Mouse (Mus musculus) MEL (cell line): ENCODE data around the gene Pitpnc1. TPM values are rescaled to one million over a fixed set of nuclear protein-coding genes. Genes with fewer than 3 reads are reported as not detected.
"Not testable (repeated sequence)": the region's sequence is repeated elsewhere in the genome, so short reads cannot be mapped to it uniquely, and the experiment has no call there.

Experiments
- DNase-seq: peaks from one replicate; pipeline ENCODE4 v3.0.0; 2011; ENCODE audit warnings: low read depth, low spot score
- H3K27ac ChIP-seq: 2 replicates; pipeline ENCODE4 v1.5.1; 2012; ENCODE audit warnings: low read depth, mild to moderate bottlenecking, control low read depth, low read length, moderate library complexity; ENCODE audit not compliant: control insufficient read depth
- H3K27me3 ChIP-seq, 2 experiments: fragments of 150-350 bp in 1 of 2; sonication (generic) in 1 of 2; 2 replicates each; pipeline ENCODE4 v1.6.1; 2012; ENCODE audit warnings: low read length in 2 of 2, mild to moderate bottlenecking in 2 of 2, improper control_type of control experiment in 1 of 2, moderate library complexity in 1 of 2; ENCODE audit not compliant: insufficient read depth in 2 of 2, control insufficient read depth in 1 of 2
- H3K36me3 ChIP-seq, 2 experiments: 2 replicates each; pipeline ENCODE4 v1.6.1; 2012 to 2014; ENCODE audit warnings: low read length in 2 of 2, improper control_type of control experiment in 1 of 2, inconsistent platforms in 1 of 2, mild to moderate bottlenecking in 1 of 2; ENCODE audit not compliant: insufficient read depth in 2 of 2, control insufficient read depth in 1 of 2
- H3K4me1 ChIP-seq, 2 experiments: fragments of 150-350 bp in 1 of 2; sonication (generic) in 1 of 2; 2 replicates each; pipeline ENCODE4 v1.6.1; 2012; ENCODE audit warnings: low read length in 2 of 2, improper control_type of control experiment in 1 of 2, mild to moderate bottlenecking in 1 of 2; ENCODE audit not compliant: insufficient read depth in 2 of 2, control insufficient read depth in 1 of 2
- H3K4me3 ChIP-seq, 2 experiments: fragments of 150-350 bp in 1 of 2; sonication (generic) in 1 of 2; 2 replicates each; pipeline ENCODE4 v1.5.1; 2012; ENCODE audit warnings: low read depth in 2 of 2, low read length in 2 of 2, mild to moderate bottlenecking in 2 of 2, moderate library complexity in 2 of 2, control low read depth in 1 of 2, improper control_type of control experiment in 1 of 2; ENCODE audit not compliant: control insufficient read depth in 1 of 2, insufficient read depth in 1 of 2
- H3K79me2 ChIP-seq: 2 replicates; pipeline ENCODE4 v1.6.1; 2012; ENCODE audit warnings: mild to moderate bottlenecking, low read length, moderate library complexity; ENCODE audit not compliant: control insufficient read depth, poor library complexity, insufficient read depth
- H3K9ac ChIP-seq: 2 replicates; pipeline ENCODE4 v1.6.1; 2012; ENCODE audit warnings: low read depth, mild to moderate bottlenecking, control low read depth, low read length, moderate library complexity; ENCODE audit not compliant: control insufficient read depth, poor library complexity, severe bottlenecking
- H3K9me3 ChIP-seq: fragments of 150-350 bp; sonication (generic); replicated peaks from 2 replicates; pipeline ENCODE4 v1.6.1; 2012; ENCODE audit warnings: mild to moderate bottlenecking, low read length, improper control_type of control experiment, moderate library complexity; ENCODE audit not compliant: insufficient read depth
- CHD1 ChIP-seq: IDR thresholded peaks from 2 replicates; pipeline ENCODE4 v1.6.1; 2012; ENCODE audit warnings: low read depth, mild to moderate bottlenecking, inconsistent platforms, low read length, improper control_type of control experiment
- CTCF ChIP-seq, 3 experiments: IDR thresholded peaks in 2 of 3; conservative IDR thresholded peaks in 1 of 3; 2 replicates each; pipeline ENCODE4 v1.5.1; 2011 to 2012; ENCODE audit warnings: low read length in 3 of 3, low read depth in 2 of 3, mild to moderate bottlenecking in 2 of 3, improper control_type of control experiment in 1 of 3, inconsistent platforms in 1 of 3, mixed read lengths in 1 of 3, moderate library complexity in 1 of 3; ENCODE audit not compliant: control insufficient read depth in 1 of 3, insufficient read depth in 1 of 3, poor library complexity in 1 of 3, severe bottlenecking in 1 of 3
- EP300 ChIP-seq, 2 experiments: IDR thresholded peaks; 2 replicates each; pipeline ENCODE4 v1.6.1; 2011; ENCODE audit warnings: improper control_type of control experiment in 2 of 2, low read length in 2 of 2, low read depth in 1 of 2, mild to moderate bottlenecking in 1 of 2
- GABPA ChIP-seq: IDR thresholded peaks from 2 replicates; pipeline ENCODE4 v1.6.1; 2012; ENCODE audit warnings: low read depth, mild to moderate bottlenecking, inconsistent platforms, low read length, improper control_type of control experiment, moderate library complexity
- GATA1 ChIP-seq: IDR thresholded peaks from 2 replicates; pipeline ENCODE4 v1.6.1; 2011; ENCODE audit warnings: low read depth, low read length, improper control_type of control experiment
- JUND ChIP-seq: IDR thresholded peaks from 2 replicates; pipeline ENCODE4 v1.6.1; 2011; ENCODE audit warnings: low read depth, mild to moderate bottlenecking, improper control_type of control experiment, low read length
- KAT2A ChIP-seq: conservative IDR thresholded peaks from 2 replicates; pipeline ENCODE4 v1.6.1; 2012; ENCODE audit warnings: low read depth, low read length, improper control_type of control experiment, inconsistent platforms
- MAFK ChIP-seq: IDR thresholded peaks from 2 replicates; pipeline ENCODE4 v1.6.1; 2011; ENCODE audit warnings: low read depth, mild to moderate bottlenecking, low read length, improper control_type of control experiment, borderline replicate concordance
- MYB ChIP-seq: IDR thresholded peaks from 2 replicates; pipeline ENCODE4 v1.6.1; 2011; ENCODE audit warnings: mild to moderate bottlenecking, low read depth, low read length, improper control_type of control experiment
- NELFE ChIP-seq: IDR thresholded peaks from 2 replicates; pipeline ENCODE4 v1.6.1; 2011; ENCODE audit warnings: low read depth, low read length, improper control_type of control experiment
- POLR2A ChIP-seq, 2 experiments: IDR thresholded peaks; 2 replicates each; pipeline ENCODE4 v1.6.1; 2011 to 2012; ENCODE audit warnings: low read length in 2 of 2, mild to moderate bottlenecking in 2 of 2, control low read depth in 1 of 2, improper control_type of control experiment in 1 of 2, low read depth in 1 of 2, moderate library complexity in 1 of 2; ENCODE audit not compliant: control insufficient read depth in 1 of 2, insufficient read depth in 1 of 2, poor library complexity in 1 of 2
- POLR2AphosphoS2 ChIP-seq: IDR thresholded peaks from 2 replicates; pipeline ENCODE4 v1.6.1; 2011; ENCODE audit warnings: low read length, improper control_type of control experiment
- RAD21 ChIP-seq: IDR thresholded peaks from 2 replicates; pipeline ENCODE4 v1.6.1; 2011; ENCODE audit warnings: mild to moderate bottlenecking, low read depth, low read length, improper control_type of control experiment
- SMC3 ChIP-seq: IDR thresholded peaks from 2 replicates; pipeline ENCODE4 v1.6.1; 2011; ENCODE audit warnings: low read depth, low read length, improper control_type of control experiment
- TAL1 ChIP-seq: IDR thresholded peaks from 2 replicates; pipeline ENCODE4 v1.6.1; 2012; ENCODE audit warnings: mild to moderate bottlenecking, inconsistent platforms, low read length, moderate library complexity, mixed read lengths
- TCF12 ChIP-seq: IDR thresholded peaks from 2 replicates; pipeline ENCODE4 v1.6.1; 2014; ENCODE audit warnings: low read depth, mild to moderate bottlenecking, inconsistent platforms, low read length, improper control_type of control experiment, moderate library complexity
- UBTF ChIP-seq: IDR thresholded peaks from 2 replicates; pipeline ENCODE4 v1.6.1; 2012; ENCODE audit warnings: low read depth, mild to moderate bottlenecking, inconsistent platforms, low read length, improper control_type of control experiment, moderate library complexity, borderline replicate concordance; ENCODE audit not compliant: insufficient read depth
- USF1 ChIP-seq: IDR thresholded peaks from 2 replicates; pipeline ENCODE4 v1.6.1; 2014; ENCODE audit warnings: low read depth, mild to moderate bottlenecking, inconsistent platforms, low read length, improper control_type of control experiment, moderate library complexity
- ZC3H11A ChIP-seq: IDR thresholded peaks from 2 replicates; pipeline ENCODE4 v1.6.1; 2012; ENCODE audit warnings: low read depth, mild to moderate bottlenecking, inconsistent platforms, low read length, improper control_type of control experiment
- ZNF384 ChIP-seq: IDR thresholded peaks from 2 replicates; pipeline ENCODE4 v1.6.1; 2012; ENCODE audit warnings: low read depth, mild to moderate bottlenecking, inconsistent platforms, low read length, improper control_type of control experiment
- polyA plus RNA-seq, 2 experiments: library from polyadenylated mRNA; stranded (reverse) in 1 of 2; unstranded in 1 of 2; fragments of >175 nt in 1 of 2; fragments of >200 nt in 1 of 2; gene quantifications; 2 replicates each; pipeline versions ENCODE4 v1.2.1 to v1.2.4; 2012; ENCODE audit warnings: low replicate concordance in 2 of 2, low read depth in 1 of 2; ENCODE audit not compliant: insufficient read length in 2 of 2, insufficient read depth in 1 of 2, missing spikeins in 1 of 2
- total RNA-seq: library from RNA; depleted of rRNA; stranded (reverse); fragments of 300-350 nt; gene quantifications from 2 replicates; pipeline ENCODE4 v1.2.3, GENCODE M21; 2012

The Pitpnc1 gene
- total and polyA plus RNA-seq, 3 experiments: 19.3 to 25.3 TPM; not detected in 1

DNA sequence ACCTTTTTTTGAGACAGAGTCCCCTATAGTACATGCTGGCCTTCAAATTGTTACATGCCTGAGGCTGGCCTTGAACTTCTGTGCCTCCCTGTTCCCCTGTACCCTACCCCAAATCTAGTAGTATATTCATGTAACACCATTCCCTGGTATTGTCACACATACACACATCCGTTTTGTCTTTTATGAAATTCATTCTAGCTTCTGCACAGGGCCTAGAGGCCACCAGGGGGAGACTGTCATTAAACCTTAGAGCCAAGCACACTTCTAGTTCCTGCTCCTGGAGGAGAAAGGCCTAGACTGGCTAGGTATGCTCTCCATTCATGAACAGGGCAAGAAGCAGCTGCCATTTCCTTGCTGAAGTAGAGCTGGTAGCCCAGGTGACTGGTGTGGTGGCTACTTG, 35.8 kb upstream of the Pitpnc1 start (continued):
- no peak for TF ChIP-seq USF1
- peak; percentile 69 for TF ChIP-seq ZNF384
- TF ChIP-seq KAT2A: no peak; the same call in 1 of the 2 replicates
- TF ChIP-seq MAFK: peak; percentile 59; the same call in 1 of the 2 replicates
- peak; percentile 43 for TF ChIP-seq RAD21
- TF ChIP-seq ZC3H11A: no peak
- peak in 2 of 3 experiments; percentile 55 to 68; a peak in 5 of 6 replicates for TF ChIP-seq CTCF (IDR thresholded peaks at IDR 0.05 in 2 of 3, conservative IDR thresholded peaks at IDR 0.05 in 1 of 3; ENCODE audit: control insufficient read depth in 1 of 3, insufficient read depth in 1 of 3, low read depth in 2 of 3, low read length in 3 of 3, poor library complexity in 1 of 3, severe bottlenecking in 1 of 3)
- no peak for TF ChIP-seq GABPA
- TF ChIP-seq UBTF: no peak
- TF ChIP-seq POLR2A (IDR thresholded peaks at IDR 0.05; ENCODE audit: control insufficient read depth in 1 of 2, insufficient read depth in 1 of 2, low read depth in 1 of 2, low read length in 2 of 2, poor library complexity in 1 of 2): no peak
- no peak for TF ChIP-seq NELFE
- no peak for TF ChIP-seq TAL1
- TF ChIP-seq MYB: no peak
- no peak for TF ChIP-seq JUND
- no peak for TF ChIP-seq TCF12
- no peak for TF ChIP-seq GATA1
- TF ChIP-seq EP300 (IDR thresholded peaks at IDR 0.05; ENCODE audit: low read depth in 1 of 2, low read length in 2 of 2): no peak
- no peak for TF ChIP-seq POLR2AphosphoS2

DNA sequence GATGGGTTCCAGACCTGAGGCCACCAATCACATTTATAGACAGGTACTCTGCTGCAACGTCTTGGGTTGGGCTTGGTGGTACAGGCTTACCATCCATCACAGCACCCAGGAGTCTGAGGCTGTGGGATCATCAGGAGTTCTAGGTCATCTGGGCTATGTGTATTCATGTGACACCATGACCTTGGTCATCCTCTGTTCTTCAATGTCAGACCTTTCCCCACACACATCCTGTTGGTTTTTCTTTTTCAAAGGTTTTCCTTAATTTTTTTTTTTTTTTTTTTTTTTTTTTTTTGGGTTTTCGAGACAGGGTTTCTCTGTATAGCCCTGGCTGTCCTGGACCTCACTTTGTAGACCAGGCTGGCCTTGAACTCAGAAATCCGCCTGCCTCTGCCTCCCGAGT, 33.9 kb upstream of the Pitpnc1 start:
- TF ChIP-seq ZNF384: peak; percentile 67
- TF ChIP-seq, all 39 proteins: peak for 1; not testable (repeated sequence) for 38

DNA sequence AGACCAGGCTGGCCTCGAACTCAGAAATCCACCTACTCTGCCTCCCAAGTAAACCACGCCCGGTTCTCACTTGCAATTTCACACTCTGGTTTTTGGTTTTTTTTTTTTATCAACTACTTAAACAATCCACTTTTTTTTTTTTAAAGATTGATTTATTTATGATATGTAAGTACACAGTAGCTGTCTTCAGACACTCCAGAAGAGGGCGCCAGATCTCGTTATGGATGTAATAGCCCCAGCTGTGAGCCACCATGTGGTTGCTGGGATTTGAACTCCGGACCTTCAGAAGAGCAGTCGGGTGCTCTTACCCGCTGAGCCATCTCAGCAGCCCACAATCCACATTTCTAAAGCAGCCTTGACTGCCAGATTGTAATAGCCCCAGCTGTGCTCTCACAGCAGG, 32.3 kb upstream of the Pitpnc1 start:
- Histone ChIP-seq H3K9me3 (no peaks in the 10 kb centered on the region), H3K36me3 (peaks cover 0 to 3% of the 10 kb centered on the region in 2 experiments; a peak in 2 of 4 replicates), H3K9ac (no peak overlapping the region), H3K79me2 (no peaks in the 10 kb centered on the region), H3K27me3 (no peaks in the 10 kb centered on the region), H3K27ac (no peak overlapping the region), H3K4me1 (no peaks in the 10 kb centered on the region), H3K4me3 (no peak overlapping the region)
- TF ChIP-seq SMC3 (0 out of 2 replicates have a peak, but pooled peaks have one; percentile 6), ZNF384 (0 out of 2 replicates have a peak, but pooled peaks have one; percentile 37), CHD1 (no peak), CTCF (IDR thresholded peaks at IDR 0.05 in 2 of 3, conservative IDR thresholded peaks at IDR 0.05 in 1 of 3; ENCODE audit: control insufficient read depth in 1 of 3, insufficient read depth in 1 of 3, low read depth in 2 of 3, low read length in 3 of 3, poor library complexity in 1 of 3, severe bottlenecking in 1 of 3) (peak; percentile 37 to 41 (median 41)), TCF12 (no peak), NELFE (no peak)
- no peak for DNase-seq

More for the DNA sequence above, 33.9 kb upstream of the Pitpnc1 start:
- not testable (repeated sequence) for H3K79me2 ChIP-seq, H3K9ac ChIP-seq, DNase-seq, H3K4me3 ChIP-seq, H3K9me3 ChIP-seq, H3K4me1 ChIP-seq, H3K36me3 ChIP-seq, H3K27ac ChIP-seq, H3K27me3 ChIP-seq
